Mouse (Mus musculus) heart, adult 9 months (tissue): ENCODE measurements around the gene Frmd4a.
"Not testable (repeated sequence)": the region's sequence is repeated elsewhere in the genome, so short reads cannot be mapped to it uniquely, and the experiment has no call there.

Experiments used
- DNase-seq, 2 experiments: peaks; one replicate each; pipeline ENCODE4 v3.0.0; 2022; ENCODE audit warnings: low spot score in 2 of 2

The Frmd4a gene

DNA sequence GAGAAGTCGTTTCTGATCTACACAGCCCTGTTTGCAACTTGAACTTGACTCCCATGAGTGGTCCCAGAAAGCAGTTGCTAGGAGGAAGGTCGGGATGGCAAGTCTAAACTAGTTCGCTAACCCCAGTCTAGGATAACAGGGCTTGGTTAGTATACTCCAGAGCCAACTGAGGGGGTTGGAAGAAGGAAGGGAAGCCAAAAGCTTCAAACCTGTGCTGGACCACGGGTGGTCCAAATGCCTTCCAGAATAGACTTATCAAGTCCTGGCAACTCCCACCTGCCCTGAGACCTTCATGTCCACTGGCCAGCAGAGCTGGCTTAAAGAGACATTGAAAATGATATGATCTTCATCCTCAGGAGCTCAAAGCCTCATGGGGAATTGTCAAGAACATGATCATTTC is 318.4 kb downstream of the Frmd4a start:
- no peak for DNase-seq

DNA sequence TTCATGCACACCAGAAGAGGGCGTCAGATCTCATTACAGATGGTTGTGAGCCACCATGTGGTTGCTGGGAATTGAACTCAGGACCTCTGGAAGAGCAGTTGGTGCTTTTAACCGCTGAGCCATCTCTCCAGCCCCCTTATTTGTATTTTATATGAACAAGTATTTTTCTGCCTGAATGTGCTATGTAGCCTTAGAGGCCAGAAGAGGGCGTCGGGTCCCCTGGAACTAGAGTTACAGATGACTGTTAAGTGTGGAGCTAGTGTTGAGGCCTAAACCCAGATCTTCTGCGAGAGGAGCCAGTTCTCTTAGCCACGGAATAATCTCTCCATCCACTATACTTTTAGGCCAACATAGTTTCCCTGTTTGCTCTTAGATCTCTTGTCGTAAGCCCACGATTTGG is 320.8 kb downstream of the Frmd4a start:
- not testable (repeated sequence) for DNase-seq

- no peak for DNase-seq
These were observed 321.6 kb downstream of the Frmd4a start for GRCm38 (mm10) chr2:4339128-4339527.

GRCm38 (mm10) chr2:4339530-4340218 is 322.2 kb downstream of the Frmd4a start:
- DNase-seq, result no peak

- no peak for DNase-seq
These were observed 322.9 kb downstream of the Frmd4a start for GRCm38 (mm10) chr2:4340378-4340777.

GRCm38 (mm10) chr2:4341141-4341540 is 323.6 kb downstream of the Frmd4a start:
- no peak for DNase-seq

DNA sequence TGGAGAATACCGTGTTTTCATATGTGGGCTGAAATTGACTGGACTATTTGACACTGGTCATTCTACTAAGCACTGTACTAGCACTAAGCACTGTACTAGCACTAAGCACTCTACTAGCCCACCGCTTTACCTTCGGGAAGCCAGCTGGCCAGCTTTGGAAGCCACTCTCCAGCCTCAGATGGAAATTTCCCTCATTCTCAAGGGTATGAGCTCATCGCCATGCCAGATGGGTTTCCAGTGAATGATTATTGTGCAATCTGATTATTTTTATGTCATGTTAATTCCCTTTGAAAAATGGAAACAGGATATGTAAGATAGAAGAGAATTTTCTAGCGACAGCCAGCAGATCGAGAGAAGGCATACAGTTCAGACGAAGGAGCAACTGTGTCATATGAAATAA is 324.5 kb downstream of the Frmd4a start:
- no peak for DNase-seq

GRCm38 (mm10) chr2:4344411-4344810 is 326.9 kb downstream of the Frmd4a start:
- no peak for DNase-seq

- no peak for DNase-seq
These were observed 328.7 kb downstream of the Frmd4a start for GRCm38 (mm10) chr2:4346232-4346631.

GRCm38 (mm10) chr2:4346953-4347352 is 329.4 kb downstream of the Frmd4a start:
- no peak for DNase-seq

- DNase-seq, result no peak
These were observed 330.3 kb downstream of the Frmd4a start for GRCm38 (mm10) chr2:4347782-4348181.

GRCm38 (mm10) chr2:4348509-4348908 is 331.0 kb downstream of the Frmd4a start:
- no peak for DNase-seq

- no peak for DNase-seq
These were observed 339.4 kb downstream of the Frmd4a start for GRCm38 (mm10) chr2:4356812-4357384.

- no peak for DNase-seq
These were observed 344.7 kb downstream of the Frmd4a start for GRCm38 (mm10) chr2:4361981-4362834.

DNA sequence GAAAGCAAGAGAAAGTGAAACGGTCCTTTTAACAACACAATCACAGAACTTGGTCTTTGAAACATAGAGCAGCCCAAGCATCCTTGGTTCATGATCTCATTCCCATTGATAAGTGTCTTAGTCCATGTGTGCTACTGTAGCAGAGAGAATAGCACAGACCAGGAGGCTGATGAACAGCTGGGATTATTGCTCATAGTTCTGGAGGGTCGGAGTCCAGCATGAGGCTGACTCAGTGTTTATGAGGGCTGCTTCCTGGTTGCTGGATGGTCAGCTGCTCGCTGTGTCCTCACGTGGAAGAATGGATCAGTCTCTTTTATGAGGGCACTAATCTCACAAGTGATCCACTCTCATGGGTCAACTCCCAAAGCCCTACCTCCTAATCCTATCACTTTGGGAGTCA is 347.4 kb downstream of the Frmd4a start:
- peak in 1 of 2 experiments; percentile 20 for DNase-seq

- no peak for DNase-seq
These were observed 351.0 kb downstream of the Frmd4a start for GRCm38 (mm10) chr2:4368544-4368943.

- DNase-seq, result no peak
These were observed 353.0 kb downstream of the Frmd4a start for GRCm38 (mm10) chr2:4370499-4370898.

- no peak for DNase-seq
These were observed 353.8 kb downstream of the Frmd4a start for GRCm38 (mm10) chr2:4371341-4371740.

GRCm38 (mm10) chr2:4378844-4379243 is 361.3 kb downstream of the Frmd4a start:
- DNase-seq, result no peak

- no peak for DNase-seq
These were observed 362.9 kb downstream of the Frmd4a start for GRCm38 (mm10) chr2:4380435-4380834.

DNA sequence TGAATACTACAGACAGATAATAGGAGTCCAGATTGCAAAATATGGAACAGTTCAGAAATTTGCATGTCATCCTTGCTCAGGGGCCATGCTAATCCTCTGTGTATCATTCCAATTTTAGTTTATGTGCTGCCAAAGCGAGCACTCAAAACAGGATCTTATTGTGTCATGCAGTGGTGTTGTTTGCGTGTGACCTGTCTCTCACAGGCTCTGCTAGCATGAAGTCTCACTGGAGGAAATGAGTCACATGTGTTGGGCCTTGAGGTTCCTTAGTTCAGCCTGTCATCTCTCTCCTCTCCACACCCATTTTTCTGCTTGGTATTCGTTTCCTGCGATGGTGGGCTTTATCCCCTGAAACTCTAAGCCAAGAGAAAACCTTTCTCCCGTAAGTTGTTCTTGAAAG is 363.4 kb downstream of the Frmd4a start:
- DNase-seq, result no peak

DNA sequence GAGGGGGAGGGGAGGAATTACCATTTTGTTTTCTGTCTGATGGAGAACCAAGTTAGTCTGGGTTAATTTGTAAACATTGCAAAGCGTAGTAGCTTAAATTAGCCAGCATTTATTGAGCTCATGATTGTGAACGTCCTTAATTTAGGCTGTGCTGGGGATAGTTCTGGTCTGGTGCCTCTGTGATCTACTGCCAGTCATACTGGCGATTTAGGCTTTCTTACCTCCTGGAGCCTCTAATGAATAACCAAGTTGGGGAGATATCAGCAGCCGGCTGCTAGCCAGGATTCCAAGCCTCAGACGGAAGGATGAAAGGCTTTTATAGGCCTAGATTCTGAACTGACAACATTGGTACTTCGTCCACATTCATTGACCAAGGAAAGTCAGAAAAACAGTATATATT is 369.0 kb downstream of the Frmd4a start:
- DNase-seq, result no peak

GRCm38 (mm10) chr2:4389330-4389729 is 371.8 kb downstream of the Frmd4a start:
- no peak for DNase-seq
